Mouse (Mus musculus) erythroblast, embryonic 14.5 days (primary cell): ENCODE data around the gene Lpcat2.

ENCODE experiments used
- GATA1 ChIP-seq: IDR thresholded peaks from 2 replicates; pipeline ENCODE4 v1.6.1; 2012; ENCODE audit warnings: low read length, inconsistent platforms, mixed read lengths
- TAL1 ChIP-seq: IDR thresholded peaks from 3 replicates; pipeline ENCODE4 v1.6.1; 2012; ENCODE audit warnings: low read length, inconsistent platforms, mixed read lengths

GRCm38 (mm10) chr8:92815661-92816060 is 39.5 kb upstream of the Lpcat2 start:
- TF ChIP-seq TAL1 = no peak
- TF ChIP-seq GATA1 = no peak
